Mouse (Mus musculus): ENCODE data around the gene Marcksl1. TPM values are rescaled to one million over a fixed set of nuclear protein-coding genes. Genes with fewer than 3 reads are reported as not detected.
"Not testable (repeated sequence)": the region's sequence is repeated elsewhere in the genome, so short reads cannot be mapped to it uniquely, and the experiment has no call there.

Marcksl1 gene
- polyA plus RNA-seq, 1 experiment from 2014 or later: 2,101 TPM

- whole genome bisulfite sequencing: under 1% methylated on average over 42 of the region's 57 CpGs
Measured at GRCm38 (mm10) chr4:129513891-129514290, 510 bp downstream of the Marcksl1 start.

DNA sequence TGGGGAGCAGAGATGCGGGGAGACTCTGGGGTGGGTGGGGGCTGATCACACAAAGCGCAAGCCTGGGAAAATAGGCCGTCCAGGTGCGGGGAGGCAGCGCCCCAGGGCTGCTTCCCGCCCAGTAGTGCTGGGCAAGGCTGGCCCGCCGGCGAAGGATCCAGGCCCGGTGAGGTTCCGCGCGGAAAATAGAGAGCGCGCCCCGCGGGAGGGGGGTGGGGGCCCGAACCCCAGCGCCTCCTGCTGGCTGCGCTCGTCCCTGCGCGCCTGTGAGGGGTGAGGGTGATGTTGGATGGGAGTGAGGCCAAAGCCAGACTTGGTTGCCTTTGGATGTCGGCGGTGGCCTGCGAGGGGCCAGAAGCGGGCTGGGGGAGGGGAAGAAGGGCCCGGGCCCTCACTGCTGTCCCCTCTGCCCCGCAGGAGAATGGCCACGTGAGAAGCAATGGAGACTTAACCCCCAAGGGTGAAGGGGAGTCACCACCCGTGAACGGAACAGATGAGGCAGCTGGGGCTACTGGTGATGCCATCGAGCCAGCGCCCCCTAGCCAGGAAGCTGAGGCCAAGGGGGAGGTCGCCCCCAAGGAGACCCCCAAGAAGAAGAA lies 1.0 kb downstream of the Marcksl1 start:
- H3K4me1 ChIP-seq: peaks cover 53% of the 10 kb centered on the region
- H3K27ac ChIP-seq (replicated peaks): peak overlapping the region; percentile 98
- peak overlapping the region; percentile 89 for H3K4me2 ChIP-seq (replicated peaks)
- ATAC-seq (ENCODE audit: low FRiP score, low read depth): peak; percentile 16
- WGBS: under 1% methylated on average over 35 of the region's 35 CpGs
- no peaks in the 10 kb centered on the region for H3K9me3 ChIP-seq
- H3K27me3 ChIP-seq: no peaks in the 10 kb centered on the region
- peak overlapping the region; percentile 100 for H3K9ac ChIP-seq (replicated peaks)
- peaks cover 40% of the 10 kb centered on the region for H3K36me3 ChIP-seq
- peak overlapping the region; percentile 94 for H3K4me3 ChIP-seq

More at GRCm38 (mm10) chr4:129513891-129514290, 510 bp downstream of the Marcksl1 start:
- H3K9me3 ChIP-seq: no peaks in the 10 kb centered on the region
- H3K27ac ChIP-seq (replicated peaks): peak overlapping the region; percentile 98
- peaks cover 39% of the 10 kb centered on the region for H3K36me3 ChIP-seq
- H3K4me1 ChIP-seq: peaks cover 58% of the 10 kb centered on the region
- peak overlapping the region; percentile 89 for H3K4me2 ChIP-seq (replicated peaks)
- peak overlapping the region; percentile 100 for H3K9ac ChIP-seq (replicated peaks)
- no peaks in the 10 kb centered on the region for H3K27me3 ChIP-seq
- peak; percentile 25; the same call in 1 of the 2 replicates for ATAC-seq (ENCODE audit: low FRiP score, low read depth)
- peak overlapping the region; percentile 94 for H3K4me3 ChIP-seq

DNA sequence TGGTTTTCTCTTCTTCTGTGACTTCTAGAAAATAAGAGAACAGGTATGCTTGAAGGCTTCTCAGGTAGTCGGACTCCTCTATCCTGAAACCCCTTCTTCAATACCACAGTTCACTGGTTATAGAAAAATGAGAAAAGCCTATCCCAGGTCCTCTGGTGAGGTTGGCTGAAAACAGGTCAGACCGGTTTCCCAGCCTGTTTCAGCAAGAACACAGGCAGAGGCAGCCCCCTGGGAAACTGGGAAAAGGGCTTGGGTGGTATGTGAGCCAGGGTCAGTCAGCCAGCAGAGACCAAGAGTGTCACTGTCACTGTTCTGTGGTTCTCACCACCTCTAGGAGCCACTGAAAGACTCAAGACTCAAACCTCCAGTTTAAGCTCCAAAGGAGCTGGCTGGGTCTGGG lies 3.5 kb downstream of the Marcksl1 start:
- no peak for ATAC-seq (ENCODE audit: low FRiP score, low read depth)
- Histone ChIP-seq H3K9me3 (no peaks in the 10 kb centered on the region), H3K27me3 (no peaks in the 10 kb centered on the region), H3K9ac (replicated peaks) (no peak overlapping the region; the same call in 1 of the 2 replicates), H3K27ac (replicated peaks) (peak overlapping the region; percentile 30), H3K4me3 (peak overlapping the region; percentile 1; the same call in 1 of the 2 replicates), H3K4me1 (peaks cover 33% of the 10 kb centered on the region), H3K36me3 (peaks cover 62% of the 10 kb centered on the region), H3K4me2 (replicated peaks) (no peak overlapping the region)
- WGBS: 58% methylated on average over 2 of the region's 2 CpGs

DNA sequence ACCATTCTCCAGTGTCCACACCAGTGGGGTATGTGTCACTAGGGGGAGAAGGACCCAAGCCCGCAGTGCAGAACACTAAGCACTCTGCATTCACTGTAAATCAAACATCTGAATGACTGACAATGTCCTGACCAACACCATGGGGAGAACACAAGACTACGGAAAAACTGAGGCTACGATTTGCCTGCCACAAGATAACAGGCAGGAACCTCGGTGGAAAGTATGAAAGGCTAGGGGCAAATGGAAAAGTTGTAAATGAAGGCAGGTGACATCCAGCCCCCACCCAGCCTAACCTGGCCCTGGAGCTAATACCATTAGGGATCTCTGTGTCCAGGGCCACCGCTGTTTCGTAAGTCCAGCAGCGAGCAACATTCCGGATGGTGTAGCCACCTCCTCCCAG lies 5.1 kb downstream of the Marcksl1 start:
- Histone ChIP-seq H3K27ac (replicated peaks) (no peak overlapping the region), H3K4me2 (replicated peaks) (no peak overlapping the region), H3K4me1 (peaks cover 19% of the 10 kb centered on the region), H3K36me3 (peaks cover 78% of the 10 kb centered on the region), H3K27me3 (no peaks in the 10 kb centered on the region), H3K4me3 (no peak overlapping the region), H3K9me3 (no peaks in the 10 kb centered on the region), H3K9ac (replicated peaks) (no peak overlapping the region)
- WGBS: 91% methylated on average over 8 of the region's 8 CpGs
- ATAC-seq (ENCODE audit: low FRiP score, low read depth): no peak

- no peak overlapping the region for H3K27ac ChIP-seq (replicated peaks)
- WGBS: 95% methylated on average over 5 of the region's 5 CpGs
- no peak overlapping the region for H3K4me3 ChIP-seq
- peaks cover 88% of the 10 kb centered on the region for H3K36me3 ChIP-seq
- H3K4me1 ChIP-seq: no peaks in the 10 kb centered on the region
- H3K27me3 ChIP-seq: no peaks in the 10 kb centered on the region
- no peak overlapping the region for H3K9ac ChIP-seq (replicated peaks)
- no peak for ATAC-seq (ENCODE audit: low FRiP score, low read depth)
- H3K4me2 ChIP-seq (replicated peaks): no peak overlapping the region
- no peaks in the 10 kb centered on the region for H3K9me3 ChIP-seq
Measured at GRCm38 (mm10) chr4:129525338-129525737, 12.0 kb downstream of the Marcksl1 start.

- Histone ChIP-seq H3K9me3 (no peaks in the 10 kb centered on the region), H3K4me2 (replicated peaks) (no peak overlapping the region), H3K27me3 (no peaks in the 10 kb centered on the region), H3K4me3 (no peak overlapping the region), H3K27ac (replicated peaks) (no peak overlapping the region), H3K4me1 (no peaks in the 10 kb centered on the region), H3K9ac (replicated peaks) (no peak overlapping the region), H3K36me3 (peaks cover 90% of the 10 kb centered on the region)
- ATAC-seq (ENCODE audit: low FRiP score, low read depth): no peak
- 79% methylated on average over 3 of the region's 3 CpGs for WGBS
Measured at GRCm38 (mm10) chr4:129525889-129526288, 12.5 kb downstream of the Marcksl1 start.

DNA sequence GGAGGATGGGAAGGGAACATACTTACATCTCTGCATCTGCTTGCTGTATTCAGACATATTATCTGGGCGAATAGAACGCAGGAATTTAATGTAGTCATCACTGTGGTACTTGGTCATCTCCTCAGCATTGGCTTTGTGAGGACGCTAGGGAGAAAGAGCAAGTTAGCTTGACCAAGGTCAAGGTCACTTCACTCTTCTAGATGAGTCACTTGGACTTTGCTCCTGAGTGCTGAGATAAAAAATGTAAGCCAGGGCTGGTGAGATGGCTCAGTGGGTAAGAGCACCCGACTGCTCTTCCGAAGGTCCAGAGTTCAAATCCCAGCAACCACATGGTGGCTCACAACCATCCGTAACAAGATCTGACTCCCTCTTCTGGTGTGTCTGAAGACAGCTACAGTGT lies 15.5 kb downstream of the Marcksl1 start:
- ATAC-seq (ENCODE audit: low FRiP score, low read depth); H3K9ac ChIP-seq (replicated peaks); H3K9me3 ChIP-seq; H3K4me1 ChIP-seq; H3K4me3 ChIP-seq; H3K27ac ChIP-seq (replicated peaks); H3K4me2 ChIP-seq (replicated peaks); H3K27me3 ChIP-seq: not testable (repeated sequence)
- 94% methylated on average over 6 of the region's 6 CpGs for WGBS
- H3K36me3 ChIP-seq: peaks cover 86% of the 10 kb centered on the region

GRCm38 (mm10) chr4:129540012-129540411 lies 26.6 kb downstream of the Marcksl1 start:
- ATAC-seq (ENCODE audit: low FRiP score, low read depth): no peak
- Histone ChIP-seq H3K36me3 (peaks cover 23% of the 10 kb centered on the region), H3K9me3 (no peaks in the 10 kb centered on the region), H3K4me2 (replicated peaks) (no peak overlapping the region), H3K4me3 (no peak overlapping the region), H3K4me1 (peaks cover 19% of the 10 kb centered on the region), H3K9ac (replicated peaks) (no peak overlapping the region), H3K27me3 (no peaks in the 10 kb centered on the region), H3K27ac (replicated peaks) (no peak overlapping the region)
- 87% methylated on average over 6 of the region's 6 CpGs for WGBS

DNA sequence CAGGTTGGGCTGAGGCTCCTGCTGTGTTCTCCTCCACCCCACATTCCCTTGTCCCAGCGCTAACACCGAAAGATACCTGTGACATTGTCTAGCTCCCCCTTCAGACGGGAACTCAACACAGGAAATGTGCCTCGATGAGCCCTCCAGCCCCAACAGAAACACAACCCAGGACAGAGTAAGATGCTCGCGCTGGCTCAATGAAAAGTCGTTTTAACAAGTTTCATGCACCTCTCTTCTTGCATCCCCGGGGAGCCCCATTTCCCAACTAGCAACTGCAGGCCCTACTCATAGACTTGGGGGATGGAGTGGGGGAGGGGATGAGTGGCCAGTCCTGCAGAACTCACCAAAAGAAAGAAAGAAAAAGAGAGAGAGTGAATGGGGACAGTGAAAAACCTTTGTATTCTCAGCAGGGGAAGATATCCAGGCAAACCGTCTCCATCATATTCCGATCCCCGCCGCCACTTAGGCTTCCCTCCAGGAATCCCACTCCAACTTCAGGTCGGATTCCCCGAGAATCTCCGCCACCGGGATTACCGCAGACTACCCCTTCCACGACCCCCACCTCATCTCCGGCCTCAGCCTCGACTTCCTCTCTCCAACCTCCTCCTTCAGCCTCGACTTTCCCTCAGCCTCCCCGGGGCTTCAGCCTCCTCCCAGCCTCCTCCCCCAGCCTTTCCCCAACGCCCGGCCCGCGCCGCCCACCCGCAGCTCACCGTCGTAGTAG lies 28.6 kb downstream of the Marcksl1 start:
- H3K27ac ChIP-seq (replicated peaks): peak overlapping the region; percentile 82
- H3K9me3 ChIP-seq: no peaks in the 10 kb centered on the region
- peak overlapping the region; percentile 78 for H3K4me3 ChIP-seq
- peak overlapping the region; percentile 90 for H3K9ac ChIP-seq (replicated peaks)
- peak; percentile 63; the same call in 1 of the 2 replicates for ATAC-seq (ENCODE audit: low FRiP score, low read depth)
- peaks cover 19% of the 10 kb centered on the region for H3K4me1 ChIP-seq
- H3K4me2 ChIP-seq (replicated peaks): peak overlapping the region; percentile 70
- no peaks in the 10 kb centered on the region for H3K27me3 ChIP-seq
- H3K36me3 ChIP-seq: peaks cover 14% of the 10 kb centered on the region
- under 1% methylated on average over 30 of the region's 30 CpGs for WGBS

GRCm38 (mm10) chr4:129542592-129543141 lies 29.3 kb downstream of the Marcksl1 start, which contains the start of gene Hdac1:
Hdac1 (minus strand) TSS chr4:129542713.
- peak within 1 kb of the TSS; percentile 78 for H3K4me3 ChIP-seq
- WGBS: under 1% methylated on average over 46 of the region's 46 CpGs
- H3K27me3 ChIP-seq: no peaks in the 10 kb centered on the region
- H3K9ac ChIP-seq (replicated peaks): peak within 1 kb of the TSS; percentile 90
- peak within 1 kb of the TSS; percentile 70 for H3K4me2 ChIP-seq (replicated peaks)
- peaks cover 19% of the 10 kb centered on the region for H3K4me1 ChIP-seq
- no peaks in the 10 kb centered on the region for H3K9me3 ChIP-seq
- peak; percentile 99 for ATAC-seq (ENCODE audit: low FRiP score, low read depth)
- peaks cover 14% of the 10 kb centered on the region for H3K36me3 ChIP-seq
- H3K27ac ChIP-seq (replicated peaks): peak within 1 kb of the TSS; percentile 82

- Histone ChIP-seq H3K9me3 (no peaks in the 10 kb centered on the region), H3K27me3 (no peaks in the 10 kb centered on the region), H3K4me3 (no peak overlapping the region), H3K27ac (replicated peaks) (no peak overlapping the region), H3K4me2 (replicated peaks) (no peak overlapping the region), H3K36me3 (peaks cover 11% of the 10 kb centered on the region), H3K9ac (replicated peaks) (no peak overlapping the region), H3K4me1 (peaks cover 19% of the 10 kb centered on the region)
- ATAC-seq (ENCODE audit: low FRiP score, low read depth): no peak
- WGBS: 88% methylated on average over 4 of the region's 4 CpGs
Measured at GRCm38 (mm10) chr4:129544106-129544505, 30.7 kb downstream of the Marcksl1 start.

DNA sequence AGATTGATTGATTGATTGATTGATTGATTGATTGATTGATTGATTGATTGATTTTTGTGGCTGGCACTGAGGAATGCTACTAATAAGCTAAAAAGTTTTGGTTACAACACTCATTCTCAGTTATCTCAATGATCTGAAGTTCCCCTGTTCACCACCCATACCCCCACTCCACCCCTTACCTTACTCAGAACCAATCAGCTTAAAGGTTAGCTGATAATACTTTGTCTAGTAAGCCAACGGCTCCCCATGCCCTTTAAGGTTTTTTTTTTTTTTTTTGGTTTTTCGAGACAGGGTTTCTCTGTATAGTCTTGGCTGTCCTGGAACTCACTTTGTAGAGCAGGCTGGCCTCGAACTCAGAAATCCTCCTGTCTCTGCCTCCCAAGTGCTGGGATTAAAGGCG lies 34.2 kb downstream of the Marcksl1 start:
- H3K9me3 ChIP-seq; H3K27me3 ChIP-seq; H3K9ac ChIP-seq (replicated peaks); H3K4me3 ChIP-seq; H3K27ac ChIP-seq (replicated peaks); H3K4me2 ChIP-seq (replicated peaks); H3K36me3 ChIP-seq; ATAC-seq (ENCODE audit: low FRiP score, low read depth); H3K4me1 ChIP-seq: not testable (repeated sequence)
- 91% methylated on average over 4 of the region's 4 CpGs for WGBS
